Mouse (Mus musculus) cerebellum, postnatal 4 days (tissue): ENCODE data around the gene Abcc9.

Source experiments
- DNase-seq, 2 experiments: peaks; one replicate each; pipeline ENCODE4 v3.0.0; 2022; ENCODE audit warnings: low spot score in 2 of 2, mixed read lengths in 1 of 2

The Abcc9 gene

DNA sequence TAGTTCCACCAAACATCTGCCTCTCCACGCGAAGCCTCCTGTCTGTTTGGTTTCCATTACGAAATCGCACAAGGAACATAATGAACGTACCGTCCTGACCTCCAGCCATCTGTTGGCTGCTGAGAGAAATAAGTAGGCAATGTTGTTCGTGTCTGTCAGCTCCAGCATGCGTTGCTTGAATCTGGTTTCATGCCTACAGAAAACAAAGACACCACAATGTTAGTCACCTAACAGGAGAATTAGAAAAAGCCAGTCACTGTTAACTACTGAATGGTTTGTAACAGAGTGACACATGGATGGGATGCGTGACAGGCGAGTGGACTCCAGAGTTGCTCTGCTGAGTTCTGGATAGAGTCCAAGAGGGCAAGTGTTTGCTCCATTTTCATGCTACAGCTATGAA is 87.8 kb downstream of the Abcc9 start:
- DNase-seq: no peak

DNA sequence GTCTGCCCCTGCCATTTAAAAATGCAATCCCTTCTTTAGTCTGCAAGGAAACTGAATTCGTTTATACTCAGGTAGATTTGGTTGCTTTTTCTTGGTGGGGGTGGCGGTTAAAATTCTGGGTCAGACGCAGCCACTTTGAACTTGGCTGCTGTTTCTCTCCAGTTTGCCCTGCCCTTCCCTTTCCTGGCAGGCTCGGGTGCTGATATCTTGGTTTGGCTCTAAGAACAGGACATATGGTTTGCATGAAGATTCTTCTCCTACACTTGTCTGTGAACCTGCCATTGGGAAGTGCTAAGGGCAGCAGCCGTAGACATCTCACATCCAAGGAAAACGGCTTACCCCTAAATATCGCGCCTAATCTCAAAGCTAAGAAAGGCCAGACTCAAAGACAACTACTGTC is 89.7 kb downstream of the Abcc9 start:
- no peak for DNase-seq

- no peak for DNase-seq
Measured at GRCm38 (mm10) chr6:142609401-142610373, 92.4 kb downstream of the Abcc9 start.

DNA sequence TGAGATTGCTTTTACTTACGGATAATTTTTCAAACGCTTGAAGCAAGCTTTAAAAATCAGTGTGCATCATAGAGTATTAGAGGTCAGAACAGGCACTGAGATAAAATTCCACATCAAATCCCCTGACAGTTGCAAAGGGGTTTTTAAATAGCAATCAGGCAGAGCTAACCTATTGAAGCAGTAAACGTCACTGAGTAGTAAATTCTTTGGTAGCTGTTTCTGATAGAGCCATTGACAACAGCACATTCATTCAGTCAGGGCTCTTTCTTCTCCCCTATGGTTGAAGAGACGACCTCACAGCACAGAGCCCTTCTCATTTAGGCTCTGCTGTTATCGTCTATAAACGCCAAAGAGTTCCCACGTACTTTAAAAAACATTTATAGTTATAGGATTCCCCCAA is 95.0 kb downstream of the Abcc9 start:
- no peak for DNase-seq

DNA sequence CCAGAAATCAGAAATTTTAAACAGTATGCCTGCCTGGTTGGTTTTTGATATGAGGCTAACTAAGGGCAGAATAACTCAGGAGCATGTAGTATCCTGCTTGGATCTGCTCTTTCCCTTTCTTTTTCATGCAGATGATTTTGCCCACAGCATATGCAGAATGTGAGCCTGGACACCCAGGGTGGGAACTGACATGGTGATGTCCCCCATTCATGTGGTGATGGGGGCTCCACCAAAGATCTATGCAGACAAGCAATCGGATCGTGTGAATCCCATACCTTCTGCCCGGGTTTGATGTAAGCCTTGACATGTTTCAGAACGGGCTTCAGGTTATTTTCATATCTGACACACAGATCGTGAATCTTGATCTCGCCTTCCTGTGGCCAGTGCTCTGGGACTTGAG is 99.3 kb downstream of the Abcc9 start:
- no peak for DNase-seq

- DNase-seq: no peak
Measured at GRCm38 (mm10) chr6:142578831-142579230, 123.3 kb downstream of the Abcc9 start.

GRCm38 (mm10) chr6:142577801-142578200 is 124.3 kb downstream of the Abcc9 start:
- DNase-seq: no peak

GRCm38 (mm10) chr6:142572876-142573275 is 129.2 kb downstream of the Abcc9 start:
- no peak for DNase-seq

- no peak for DNase-seq
Measured at GRCm38 (mm10) chr6:142571629-142572360, 130.3 kb downstream of the Abcc9 start.

DNA sequence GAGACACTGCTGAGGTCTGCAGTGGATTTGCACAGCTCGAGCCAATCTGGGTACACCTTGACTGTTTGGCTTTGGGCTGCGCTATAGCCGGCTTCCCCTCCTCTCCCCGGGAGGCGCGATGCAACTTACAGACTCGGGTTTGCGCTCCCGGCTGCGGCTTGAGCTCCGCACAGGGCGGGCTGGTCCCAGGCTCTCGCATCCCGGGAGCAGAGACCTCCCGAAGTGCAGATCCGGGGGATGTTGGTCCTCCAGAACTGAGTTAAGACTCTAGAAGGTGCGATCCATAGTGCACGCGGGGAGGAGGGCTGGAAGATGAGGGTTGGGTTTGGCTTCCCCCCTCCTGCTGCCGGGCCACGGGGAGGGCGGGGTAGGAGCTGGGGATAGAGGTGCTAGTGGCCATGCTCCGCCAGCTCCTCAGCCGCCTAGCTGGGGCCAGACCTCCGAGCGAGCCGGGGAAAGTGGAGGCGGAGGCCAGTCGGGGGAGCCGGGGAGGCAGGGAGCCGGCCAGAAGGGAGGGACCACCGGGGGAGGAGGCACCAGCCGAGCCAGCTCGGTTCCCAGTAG is 131.0 kb downstream of the Abcc9 start, which contains the start of gene Kcnj8:
Kcnj8 (minus strand) TSS at position 560 of the 564 bp plus-strand sequence.
- peak; percentile 23 to 32 for DNase-seq

GRCm38 (mm10) chr6:142570046-142570770 is 131.9 kb downstream of the Abcc9 start:
- peak in 1 of 2 experiments; percentile 6 for DNase-seq

GRCm38 (mm10) chr6:142568713-142569357 is 133.3 kb downstream of the Abcc9 start:
- DNase-seq: no peak

GRCm38 (mm10) chr6:142567452-142567851 is 134.7 kb downstream of the Abcc9 start:
- DNase-seq: no peak

GRCm38 (mm10) chr6:142564746-142565145 is 137.4 kb downstream of the Abcc9 start:
- no peak for DNase-seq

DNA sequence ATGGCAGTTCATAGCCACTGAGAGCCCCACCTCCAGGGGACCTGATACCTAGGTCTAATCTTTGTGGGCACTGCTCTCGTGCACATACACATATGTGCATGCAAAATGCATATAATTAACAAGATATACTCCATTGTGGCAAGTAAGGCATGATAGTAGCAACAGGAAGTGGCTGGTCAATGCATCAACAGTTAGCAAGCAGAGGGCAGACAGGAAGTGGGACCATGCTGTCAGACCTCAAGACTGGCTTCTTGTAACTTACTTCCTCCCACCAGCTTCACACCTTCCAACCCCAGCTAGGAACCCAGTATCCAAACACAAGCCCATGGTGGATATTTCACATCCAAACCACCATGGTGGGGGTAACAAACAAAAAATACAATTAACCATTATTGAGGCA is 141.0 kb downstream of the Abcc9 start:
- no peak for DNase-seq

- no peak for DNase-seq
Measured at GRCm38 (mm10) chr6:142558772-142559679, 143.1 kb downstream of the Abcc9 start.

DNA sequence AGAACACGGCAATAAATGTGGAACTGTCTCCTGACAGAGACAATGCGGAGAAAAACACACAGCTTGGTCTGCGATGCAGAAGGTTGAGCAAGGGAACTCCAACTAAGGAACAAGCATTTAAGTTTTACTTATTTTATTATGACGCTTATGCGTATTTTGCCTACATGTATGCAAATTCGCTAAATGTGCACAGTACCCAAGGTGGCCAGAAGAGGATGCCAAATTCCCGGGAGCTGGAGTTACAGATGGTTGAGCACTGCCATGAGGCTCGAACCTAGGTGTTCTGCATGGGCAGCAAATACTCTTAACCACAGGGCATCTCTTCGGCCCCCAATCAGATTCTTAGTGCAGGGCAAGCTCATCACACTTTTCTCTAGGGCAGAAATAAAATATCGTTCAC is 144.0 kb downstream of the Abcc9 start:
- DNase-seq: no peak

DNA sequence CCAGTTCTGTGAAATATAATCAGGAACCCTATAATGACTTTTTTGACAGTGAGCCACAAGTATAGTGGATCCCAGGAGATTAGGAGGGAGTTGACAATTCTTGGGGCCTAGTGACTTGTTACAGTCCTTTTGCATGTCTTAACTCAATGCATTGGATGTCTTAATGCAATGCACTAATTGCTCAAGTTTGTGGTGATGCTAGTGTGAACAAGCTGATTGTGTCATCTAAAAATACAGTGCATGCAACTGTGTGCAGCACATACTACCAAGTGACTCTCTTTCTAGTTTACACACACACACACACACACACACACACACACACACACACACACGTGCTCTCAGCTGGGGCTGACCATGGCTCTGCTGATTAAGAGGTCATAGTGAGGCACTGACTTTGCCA is 146.1 kb downstream of the Abcc9 start:
- DNase-seq: no peak

GRCm38 (mm10) chr6:142551482-142551881 is 150.6 kb downstream of the Abcc9 start:
- DNase-seq: peak in 1 of 2 experiments; percentile 16

DNA sequence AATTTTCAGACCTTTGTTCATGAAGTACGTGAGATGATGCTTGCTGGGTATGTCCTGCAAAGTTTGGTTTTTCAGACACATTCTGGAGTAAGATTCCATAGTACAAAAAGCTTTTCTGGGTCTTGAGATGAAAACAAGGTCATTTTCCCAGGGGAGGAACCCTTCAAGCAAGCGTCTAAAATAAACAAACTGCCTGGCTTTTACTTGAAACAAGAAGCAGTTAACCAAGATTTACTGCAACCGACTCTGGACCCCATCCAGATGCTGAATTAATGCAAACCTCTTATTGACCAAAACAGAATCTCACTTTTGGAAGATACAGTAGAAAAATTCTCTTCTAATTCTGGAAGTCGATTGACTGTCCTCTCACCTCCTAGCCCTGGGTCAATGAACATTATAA is 151.2 kb downstream of the Abcc9 start:
- no peak for DNase-seq
